9 mouse cellular contexts compared by ENCODE assay signal in genomic region chr8:92359000-92359832, GRCm38 (mm10). TPM values are rescaled to one million over a fixed set of nuclear protein-coding genes. Genes with fewer than 3 reads are reported as not detected.
DNase-seq lines count a peak whose midpoint lies in the region; ATAC-seq and TF ChIP-seq lines count a peak whose summit lies in the region.
"Had no signal": no experiment of that assay in that cellular context is flagged by ENCODE, and none has a peak within 500 bp of the region (broad histone marks: within the 10 kb centered on the region; RNA-seq: fewer than 3 reads in every experiment).

No protein-coding gene starts in this region.

- H3K27ac ChIP-seq in embryonic facial prominence, embryonic 15.5 days (replicated peaks): peak overlapping the region; percentile 97
- H3K27ac ChIP-seq in hindbrain, postnatal 0 days: peak overlapping the region; percentile 67
- H3K27ac ChIP-seq in midbrain, embryonic 10.5 days (replicated peaks): peak overlapping the region; percentile 99

- H3K9me3 ChIP-seq in megakaryocyte, embryonic 14.5 days: no peaks in the 10 kb centered on the region
- H3K9me3 ChIP-seq in embryonic facial prominence, embryonic 15.5 days (replicated peaks): no peaks in the 10 kb centered on the region
- H3K9me3 ChIP-seq in hindbrain, postnatal 0 days (ENCODE audit: low read length): no peaks in the 10 kb centered on the region
- H3K9me3 ChIP-seq in midbrain, embryonic 10.5 days (replicated peaks): no peaks in the 10 kb centered on the region

- TF ChIP-seq CTCF in hindbrain, postnatal 0 days (IDR thresholded peaks at IDR 0.05; ENCODE audit: low read depth): no peak

- peak; percentile 48 for DNase-seq in hindbrain, postnatal 0 days (ENCODE audit: low spot score)
- peak; percentile 73 for DNase-seq in midbrain, embryonic 10.5 days (ENCODE audit: low spot score)
- DNase-seq in urinary bladder, postnatal 4 days (ENCODE audit: low spot score in 2 of 2): no peak
- DNase-seq in left cerebral cortex, postnatal 10 days (ENCODE audit: extremely low spot score in 1 of 2, low spot score in 2 of 2): no peak
- no peak for DNase-seq in right cerebral cortex, postnatal 14 days

- peak overlapping the region; percentile 78 for H3K9ac ChIP-seq in embryonic facial prominence, embryonic 15.5 days
- peak overlapping the region; percentile 80 for H3K9ac ChIP-seq in hindbrain, postnatal 0 days (replicated peaks; ENCODE audit: low read length)

- ATAC-seq in megakaryocyte, adult 5-6 weeks (ENCODE audit: poor library complexity, severe bottlenecking): no peak
- ATAC-seq in embryonic facial prominence, embryonic 15.5 days (ENCODE audit: insufficient number of reproducible peaks, low FRiP score, low TSS enrichment, low read depth): no peak
- ATAC-seq in hindbrain, postnatal 0 days: no peak

- H3K4me3 ChIP-seq in megakaryocyte, embryonic 14.5 days (replicated peaks): peak overlapping the region; percentile 83
- peak overlapping the region; percentile 75 for H3K4me3 ChIP-seq in embryonic facial prominence, embryonic 15.5 days (replicated peaks)
- H3K4me3 ChIP-seq in hindbrain, postnatal 0 days (ENCODE audit: low read length): peak overlapping the region; percentile 65
- H3K4me3 ChIP-seq in midbrain, embryonic 10.5 days: peak overlapping the region; percentile 97

- H3K4me2 ChIP-seq in embryonic facial prominence, embryonic 15.5 days (replicated peaks): peak overlapping the region; percentile 84
- H3K4me2 ChIP-seq in hindbrain, postnatal 0 days (ENCODE audit: low read depth, low read length): peak overlapping the region; percentile 69

- 2% methylated on average over 35 of the region's 35 CpGs for WGBS in embryonic facial prominence, embryonic 15.5 days
- WGBS in hindbrain, postnatal 0 days: 3% methylated on average over 35 of the region's 35 CpGs
- 1% methylated on average over 35 of the region's 35 CpGs for WGBS in midbrain, embryonic 10.5 days

- intact Hi-C loops in left cerebral cortex, postnatal 10 days (cut with DNase I): loop anchor here (5.0 to 10.0 kb wide), 4 partner anchors 734 to 1167 kb away; no protein-coding TSS in a partner anchor

- peaks cover 73% of the 10 kb centered on the region for H3K4me1 ChIP-seq in megakaryocyte, embryonic 14.5 days
- peaks cover 65% of the 10 kb centered on the region for H3K4me1 ChIP-seq in embryonic facial prominence, embryonic 15.5 days
- 0 out of 2 replicates have a peak, but pooled peaks cover 5% of the 10 kb centered on the region for H3K4me1 ChIP-seq in hindbrain, postnatal 0 days (ENCODE audit: insufficient read depth, low read length)
- peaks cover 65% of the 10 kb centered on the region for H3K4me1 ChIP-seq in midbrain, embryonic 10.5 days

- peaks cover 77% of the 10 kb centered on the region for H3K27me3 ChIP-seq in megakaryocyte, embryonic 14.5 days (replicated peaks)
- peaks cover 27% of the 10 kb centered on the region for H3K27me3 ChIP-seq in embryonic facial prominence, embryonic 15.5 days
- peaks cover 12% of the 10 kb centered on the region; the same call in 1 of the 2 replicates for H3K27me3 ChIP-seq in hindbrain, postnatal 0 days (ENCODE audit: insufficient read depth, low read length)
- H3K27me3 ChIP-seq in midbrain, embryonic 10.5 days (ENCODE audit: low read depth, poor library complexity, severe bottlenecking): peaks cover 65% of the 10 kb centered on the region

- H3K36me3 ChIP-seq in megakaryocyte, embryonic 14.5 days (replicated peaks; ENCODE audit: low read length): no peaks in the 10 kb centered on the region
- no peaks in the 10 kb centered on the region for H3K36me3 ChIP-seq in embryonic facial prominence, embryonic 15.5 days
- no peaks in the 10 kb centered on the region for H3K36me3 ChIP-seq in hindbrain, postnatal 0 days (ENCODE audit: insufficient read depth, low read length)
- H3K36me3 ChIP-seq in midbrain, embryonic 10.5 days: peaks cover 28% of the 10 kb centered on the region

RNA-seq across cellular contexts. Expression of gene Irx5, which starts 1.8 kb away (rescaled TPM):
- not detected in 2 replicates for polyA plus RNA-seq in megakaryocyte, embryonic 14.5 days (2012; ENCODE audit: insufficient read depth, low replicate concordance)
- 0.07 and 0.09 TPM in 2 replicates for total RNA-seq in megakaryocyte, adult 5-6 weeks (2015)
- total RNA-seq in megakaryocyte, adult 5-6 weeks (2017): not detected in 2 replicates
- 20.2 and 23.1 TPM in 2 replicates for polyA plus RNA-seq in embryonic facial prominence, embryonic 15.5 days (2015; fragmentation: Nextera tagmentation; extraction: Ambion mirVana)
- total RNA-seq in hindbrain, postnatal 0 days (2014; rRNA removed): 18.3 and 22.1 TPM in 2 replicates
- 11.6 and 13.9 TPM in 2 replicates for polyA plus RNA-seq in hindbrain, postnatal 0 days (2015; fragmentation: Nextera tagmentation; extraction: Ambion mirVana)
- 28.7 and 31.9 TPM in 2 replicates for polyA plus RNA-seq in midbrain, embryonic 10.5 days (2016; fragmentation: Nextera tagmentation; extraction: Ambion mirVana)
- not detected for total RNA-seq in left cerebral cortex, postnatal 10 days (2021)
- total RNA-seq: hematopoietic stem cell, adult 5-6 weeks had no signal

Comparison
In these comparisons a context has a peak if more than half of its experiments do, and no peak if none do; other contexts are left out.
1. DNase-seq: peak in hindbrain, postnatal 0 days (single experiment) and midbrain, embryonic 10.5 days (single experiment); none in urinary bladder, postnatal 4 days (0 of 2), left cerebral cortex, postnatal 10 days (0 of 2) and right cerebral cortex, postnatal 14 days (single experiment).
2. RNA of gene Irx5, which starts 1.8 kb away (polyA plus RNA-seq): 28.7 to 31.9 TPM in midbrain, embryonic 10.5 days, 20.2 to 23.1 TPM in embryonic facial prominence, embryonic 15.5 days and 11.6 to 13.9 TPM in hindbrain, postnatal 0 days; not detected in megakaryocyte, embryonic 14.5 days; every median in the first group is over 10 times any median in the second.
3. Peak in every context shown above with its lines, with median percentiles within 50 percentile points of each other: H3K4me3 ChIP-seq and H3K27ac ChIP-seq.